ENCODE assay signal across 7 mouse cellular contexts in genomic region chr19:45032570-45033332, GRCm38 (mm10). TPM values are rescaled to one million over a fixed set of nuclear protein-coding genes. Genes with fewer than 3 reads are reported as not detected.
DNase-seq lines count a peak whose midpoint lies in the region; ATAC-seq lines count a peak whose summit lies in the region.

No protein-coding gene starts in this region.

- H3K4me2 ChIP-seq in heart, embryonic 13.5 days = 0 out of 2 replicates have a peak overlapping the region, but pooled peaks have one; percentile 2
- no peak overlapping the region for H3K4me2 ChIP-seq in heart, embryonic 16.5 days (ENCODE audit: low read depth, low read length)

- H3K9me3 ChIP-seq in heart, embryonic 13.5 days = no peaks in the 10 kb centered on the region
- no peaks in the 10 kb centered on the region for H3K9me3 ChIP-seq in heart, embryonic 16.5 days (replicated peaks; ENCODE audit: control insufficient read depth, low read length)

- H3K27me3 ChIP-seq in heart, embryonic 13.5 days (replicated peaks) = peaks cover 24% of the 10 kb centered on the region
- H3K27me3 ChIP-seq in heart, embryonic 16.5 days (ENCODE audit: control insufficient read depth, insufficient read depth, low read length) = no peaks in the 10 kb centered on the region

- H3K4me3 ChIP-seq in heart, embryonic 13.5 days = no peak overlapping the region
- no peak overlapping the region for H3K4me3 ChIP-seq in heart, embryonic 16.5 days (ENCODE audit: low read length)

- ATAC-seq in heart, embryonic 13.5 days (ENCODE audit: extremely low read depth, insufficient number of reproducible peaks, low FRiP score, low TSS enrichment) = no peak
- ATAC-seq in heart, embryonic 16.5 days (replicated peaks; ENCODE audit: extremely low read depth, insufficient read depth, low FRiP score) = no peak

- H3K4me1 ChIP-seq in heart, embryonic 13.5 days = peaks cover 34% of the 10 kb centered on the region
- peaks cover 26% of the 10 kb centered on the region for H3K4me1 ChIP-seq in heart, embryonic 16.5 days (ENCODE audit: control insufficient read depth, insufficient read depth, low read length)

- peak overlapping the region; percentile 62 for H3K9ac ChIP-seq in heart, embryonic 13.5 days
- 0 out of 2 replicates have a peak overlapping the region, but pooled peaks have one; percentile 13 for H3K9ac ChIP-seq in heart, embryonic 16.5 days (ENCODE audit: low read length)

- WGBS in heart, embryonic 13.5 days = 43% methylated on average over 17 of the region's 17 CpGs
- WGBS in heart, embryonic 16.5 days = 40% methylated on average over 17 of the region's 17 CpGs

- no peak for DNase-seq in heart, adult 9 months (ENCODE audit: low spot score in 2 of 2)
- peak; percentile 61 for DNase-seq in urinary bladder, postnatal 14 days (ENCODE audit: low spot score)
- no peak for DNase-seq in urinary bladder, postnatal 4 days (ENCODE audit: low spot score in 2 of 2)
- DNase-seq in frontal cortex, postnatal 25 days (ENCODE audit: low spot score in 2 of 2) = no peak
- DNase-seq in thymus, postnatal 0 days (ENCODE audit: low spot score) = no peak

- peak overlapping the region; percentile 48; the same call in 1 of the 2 replicates for H3K27ac ChIP-seq in heart, embryonic 13.5 days (replicated peaks)
- H3K27ac ChIP-seq in heart, embryonic 16.5 days (ENCODE audit: low read length) = no peak overlapping the region

- H3K36me3 ChIP-seq in heart, embryonic 13.5 days = peaks cover 11% of the 10 kb centered on the region
- peaks cover 6% of the 10 kb centered on the region for H3K36me3 ChIP-seq in heart, embryonic 16.5 days (ENCODE audit: control insufficient read depth, insufficient read depth)

RNA-seq across cellular contexts. Expression of gene Pdzd7, which starts 12.8 kb away (rescaled TPM):
- polyA plus RNA-seq in heart, embryonic 13.5 days (2015; fragmentation: Nextera tagmentation; extraction: Ambion mirVana) = 0.15 TPM in 1 of 2 replicates, not detected in the other
- polyA plus RNA-seq in heart, embryonic 16.5 days (2015; fragmentation: Nextera tagmentation; extraction: Ambion mirVana) = 0.14 and 0.25 TPM in 2 replicates
- 0.05 and 0.08 TPM in 2 replicates for polyA plus RNA-seq in thymus, postnatal 0 days (2015; fragmentation: Nextera tagmentation; extraction: Ambion mirVana)

RNA-seq across cellular contexts. Expression of gene Sfxn3, which starts 14.6 kb away (rescaled TPM):
- polyA plus RNA-seq in heart, embryonic 13.5 days (2015; fragmentation: Nextera tagmentation; extraction: Ambion mirVana) = 17.6 and 19.6 TPM in 2 replicates
- 16.2 and 19.0 TPM in 2 replicates for polyA plus RNA-seq in heart, embryonic 16.5 days (2015; fragmentation: Nextera tagmentation; extraction: Ambion mirVana)
- polyA plus RNA-seq in thymus, postnatal 0 days (2015; fragmentation: Nextera tagmentation; extraction: Ambion mirVana) = 17.4 and 17.9 TPM in 2 replicates

RNA-seq across cellular contexts. Expression of gene Lzts2, which starts 18.5 kb away (rescaled TPM):
- 39.3 and 39.9 TPM in 2 replicates for polyA plus RNA-seq in heart, embryonic 13.5 days (2015; fragmentation: Nextera tagmentation; extraction: Ambion mirVana)
- polyA plus RNA-seq in heart, embryonic 16.5 days (2015; fragmentation: Nextera tagmentation; extraction: Ambion mirVana) = 38.0 and 45.8 TPM in 2 replicates
- polyA plus RNA-seq in thymus, postnatal 0 days (2015; fragmentation: Nextera tagmentation; extraction: Ambion mirVana) = 12.5 and 13.2 TPM in 2 replicates

RNA-seq across cellular contexts. Expression of gene Mrpl43, which starts 26.5 kb away (rescaled TPM):
- polyA plus RNA-seq in heart, embryonic 13.5 days (2015; fragmentation: Nextera tagmentation; extraction: Ambion mirVana) = 55.9 and 62.2 TPM in 2 replicates
- polyA plus RNA-seq in heart, embryonic 16.5 days (2015; fragmentation: Nextera tagmentation; extraction: Ambion mirVana) = 64.4 and 68.6 TPM in 2 replicates
- polyA plus RNA-seq in thymus, postnatal 0 days (2015; fragmentation: Nextera tagmentation; extraction: Ambion mirVana) = 89.1 and 102 TPM in 2 replicates

RNA-seq across cellular contexts. Expression of gene Twnk, which starts 27.3 kb away (rescaled TPM):
- 16.3 and 16.7 TPM in 2 replicates for polyA plus RNA-seq in heart, embryonic 13.5 days (2015; fragmentation: Nextera tagmentation; extraction: Ambion mirVana)
- polyA plus RNA-seq in heart, embryonic 16.5 days (2015; fragmentation: Nextera tagmentation; extraction: Ambion mirVana) = 23.2 and 24.5 TPM in 2 replicates
- polyA plus RNA-seq in thymus, postnatal 0 days (2015; fragmentation: Nextera tagmentation; extraction: Ambion mirVana) = 13.4 and 15.5 TPM in 2 replicates
